Mouse (Mus musculus): Measurements from ENCODE around the gene Apol8. TPM values are rescaled to one million over a fixed set of nuclear protein-coding genes. Genes with fewer than 3 reads are reported as not detected.

Gene Apol8
- not detected for polyA plus RNA-seq (2014; fragmentation: Illumina TruSeq; extraction: RNeasy Lipid Tissue Mini Kit (QIAGEN cat#74804); ENCODE audit: low read depth, low replicate concordance)

GRCm38 (mm10) chr15:77756848-77757247 is at the start of gene Apol8:
Gene Apol8 (minus strand): TSS chr15:77757003.

GRCm38 (mm10) chr15:77728739-77729138 is 28.1 kb downstream of the Apol8 start, which contains the start of gene Apol9b:
Gene Apol9b (plus strand): TSS chr15:77729039.

GRCm38 (mm10) chr15:77698656-77699055 is 58.1 kb downstream of the Apol8 start, which contains the start of gene Apol7e:
Gene Apol7e (plus strand): TSS chr15:77698857.

Other genes starting within 250 kb of the Apol8 start
- gene Apol11a, start 248.7 kb downstream of the Apol8 start, polyA plus RNA-seq (2014; fragmentation: Illumina TruSeq; extraction: RNeasy Lipid Tissue Mini Kit (QIAGEN cat#74804); ENCODE audit: low read depth, low replicate concordance): not detected
- not detected for gene Apol7c, start 223.7 kb downstream of the Apol8 start, polyA plus RNA-seq (2014; fragmentation: Illumina TruSeq; extraction: RNeasy Lipid Tissue Mini Kit (QIAGEN cat#74804); ENCODE audit: low read depth, low replicate concordance)
- 0.79 TPM for gene 1700025B11Rik, start 195.1 kb downstream of the Apol8 start, polyA plus RNA-seq (2014; fragmentation: Illumina TruSeq; extraction: RNeasy Lipid Tissue Mini Kit (QIAGEN cat#74804); ENCODE audit: low read depth, low replicate concordance)
- gene Apol10b, start 160.9 kb downstream of the Apol8 start, polyA plus RNA-seq (2014; fragmentation: Illumina TruSeq; extraction: RNeasy Lipid Tissue Mini Kit (QIAGEN cat#74804); ENCODE audit: low read depth, low replicate concordance): 5.0 TPM
- gene Gm36245, start 157.7 kb downstream of the Apol8 start, polyA plus RNA-seq (2014; fragmentation: Illumina TruSeq; extraction: RNeasy Lipid Tissue Mini Kit (QIAGEN cat#74804); ENCODE audit: low read depth, low replicate concordance): not detected
- not detected for gene Apol11b, start 113.7 kb downstream of the Apol8 start, polyA plus RNA-seq (2014; fragmentation: Illumina TruSeq; extraction: RNeasy Lipid Tissue Mini Kit (QIAGEN cat#74804); ENCODE audit: low read depth, low replicate concordance)
- gene Apol7e, start 58.1 kb downstream of the Apol8 start, polyA plus RNA-seq (2014; fragmentation: Illumina TruSeq; extraction: RNeasy Lipid Tissue Mini Kit (QIAGEN cat#74804); ENCODE audit: low read depth, low replicate concordance): not detected
- 5.8 TPM for gene Apol9b, start 28.0 kb downstream of the Apol8 start, polyA plus RNA-seq (2014; fragmentation: Illumina TruSeq; extraction: RNeasy Lipid Tissue Mini Kit (QIAGEN cat#74804); ENCODE audit: low read depth, low replicate concordance)
- gene Myh9, start 85.2 kb upstream of the Apol8 start, polyA plus RNA-seq (2014; fragmentation: Illumina TruSeq; extraction: RNeasy Lipid Tissue Mini Kit (QIAGEN cat#74804); ENCODE audit: low read depth, low replicate concordance): 99.3 TPM
- gene Txn2, start 172.0 kb upstream of the Apol8 start, polyA plus RNA-seq (2014; fragmentation: Illumina TruSeq; extraction: RNeasy Lipid Tissue Mini Kit (QIAGEN cat#74804); ENCODE audit: low read depth, low replicate concordance): 144 TPM
- 39.1 TPM for gene Foxred2, start 199.7 kb upstream of the Apol8 start, polyA plus RNA-seq (2014; fragmentation: Illumina TruSeq; extraction: RNeasy Lipid Tissue Mini Kit (QIAGEN cat#74804); ENCODE audit: low read depth, low replicate concordance)
- 99.3 TPM for gene Eif3d, start 213.8 kb upstream of the Apol8 start, polyA plus RNA-seq (2014; fragmentation: Illumina TruSeq; extraction: RNeasy Lipid Tissue Mini Kit (QIAGEN cat#74804); ENCODE audit: low read depth, low replicate concordance)